Mouse (Mus musculus): ENCODE measurements at regions not wholly inside any gene's neighbourhood (a gene's known extent, or its start where the extent isn't known, plus 50 kb on each side); places are given as distances from the start of the nearest gene placed in this dataset.

- ATAC-seq (replicated peaks; ENCODE audit: low read depth, poor library complexity, severe bottlenecking): no peak
Measured at GRCm38 (mm10) chr3:143835611-143836240, 369.3 kb downstream of the Lmo4 start.

- ATAC-seq (replicated peaks; ENCODE audit: low read depth, poor library complexity, severe bottlenecking): peak; percentile 68
Measured at GRCm38 (mm10) chr3:143834725-143835124, 370.3 kb downstream of the Lmo4 start.

- no peak for ATAC-seq (replicated peaks; ENCODE audit: low read depth, poor library complexity, severe bottlenecking)
Measured at GRCm38 (mm10) chr3:143823395-143823777, 381.6 kb downstream of the Lmo4 start.

DNA sequence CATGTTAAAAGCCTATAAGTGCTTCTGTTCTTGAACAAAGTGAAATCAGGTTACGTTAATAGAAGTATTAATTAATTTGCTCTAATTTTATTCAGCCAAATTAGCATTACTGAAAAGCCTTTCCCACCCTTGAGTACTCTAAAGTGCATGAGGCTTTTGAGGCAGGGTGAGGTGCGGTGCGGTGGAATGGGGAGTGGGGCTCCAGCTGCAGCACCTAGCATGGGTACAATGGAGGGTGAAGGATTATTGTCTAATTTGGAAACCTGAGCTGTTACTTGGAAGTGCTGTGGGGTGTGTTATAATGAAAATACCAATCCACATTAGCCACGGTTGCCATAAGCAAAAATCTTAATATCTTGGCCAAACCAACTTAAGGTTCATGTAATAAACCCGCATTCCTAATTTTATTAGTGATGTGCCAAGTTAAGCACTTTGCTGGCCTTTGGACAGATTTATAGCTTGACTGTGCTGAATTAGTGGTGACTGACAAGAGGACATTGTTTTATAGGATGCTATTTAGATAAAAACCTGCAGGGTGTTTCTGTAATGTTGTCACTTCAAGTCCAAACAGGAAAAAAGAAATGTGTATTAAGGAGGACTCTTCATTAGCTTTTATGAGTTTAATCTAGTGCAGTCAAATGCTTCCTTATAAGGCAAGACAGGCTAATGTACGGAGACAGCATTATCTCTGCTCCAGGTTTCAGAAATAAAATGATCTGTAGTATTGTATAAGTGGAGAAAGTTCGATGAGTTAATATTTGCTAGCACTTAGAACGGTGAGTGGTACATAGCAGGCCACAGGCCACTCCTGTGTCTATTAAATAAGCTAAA is 382.2 kb downstream of the Lmo4 start:
- ATAC-seq (replicated peaks; ENCODE audit: low read depth, poor library complexity, severe bottlenecking): no peak

DNA sequence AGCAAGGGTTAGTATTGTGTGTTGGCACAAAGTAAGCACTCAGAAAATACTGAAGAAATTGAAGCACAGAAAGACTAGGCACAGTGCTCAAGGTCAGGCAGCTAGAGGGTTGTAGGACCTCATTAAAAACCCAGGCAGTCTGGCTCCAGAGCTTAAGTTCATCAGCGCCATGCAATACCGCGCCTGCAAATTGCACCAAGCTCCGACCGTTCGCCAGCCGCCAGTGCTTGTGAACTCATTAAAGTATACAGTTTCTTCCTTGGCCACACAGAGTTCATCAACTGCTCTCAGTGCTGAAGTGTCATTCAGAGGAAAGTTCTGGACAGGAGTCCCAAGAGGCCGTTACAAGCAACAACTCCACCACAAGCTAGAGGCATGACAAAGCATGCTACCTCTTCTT is 397.5 kb downstream of the Lmo4 start:
- no peak for ATAC-seq (replicated peaks; ENCODE audit: low read depth, poor library complexity, severe bottlenecking)

- no peak for ATAC-seq (replicated peaks; ENCODE audit: low read depth, poor library complexity, severe bottlenecking)
Measured at GRCm38 (mm10) chr3:143806940-143807339, 398.1 kb downstream of the Lmo4 start.

DNA sequence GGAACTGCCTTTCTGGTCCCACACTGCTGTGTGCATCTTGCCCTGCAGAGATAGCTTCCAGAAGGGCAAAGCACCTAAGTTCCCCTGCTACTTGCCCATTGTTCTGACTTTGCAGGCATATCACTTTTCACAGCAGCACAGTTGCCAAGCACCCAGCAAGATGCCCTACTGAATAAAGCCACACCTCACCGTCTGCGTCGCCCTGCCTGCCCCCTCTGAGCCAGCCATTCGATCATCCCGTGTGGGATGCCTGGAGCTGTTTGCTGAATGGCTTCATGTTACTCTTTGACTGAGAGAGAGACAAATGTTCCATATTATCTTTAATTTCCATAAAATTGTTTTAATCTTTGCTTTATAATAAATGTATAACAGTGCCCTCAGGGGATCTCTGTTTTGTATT is 407.2 kb downstream of the Lmo4 start:
- ATAC-seq (replicated peaks; ENCODE audit: low read depth, poor library complexity, severe bottlenecking): no peak

- ATAC-seq (replicated peaks; ENCODE audit: low read depth, poor library complexity, severe bottlenecking): no peak
Measured at GRCm38 (mm10) chr3:143790905-143791304, 414.1 kb downstream of the Lmo4 start.

GRCm38 (mm10) chr3:143789932-143790570 is 415.0 kb downstream of the Lmo4 start:
- no peak for ATAC-seq (replicated peaks; ENCODE audit: low read depth, poor library complexity, severe bottlenecking)

DNA sequence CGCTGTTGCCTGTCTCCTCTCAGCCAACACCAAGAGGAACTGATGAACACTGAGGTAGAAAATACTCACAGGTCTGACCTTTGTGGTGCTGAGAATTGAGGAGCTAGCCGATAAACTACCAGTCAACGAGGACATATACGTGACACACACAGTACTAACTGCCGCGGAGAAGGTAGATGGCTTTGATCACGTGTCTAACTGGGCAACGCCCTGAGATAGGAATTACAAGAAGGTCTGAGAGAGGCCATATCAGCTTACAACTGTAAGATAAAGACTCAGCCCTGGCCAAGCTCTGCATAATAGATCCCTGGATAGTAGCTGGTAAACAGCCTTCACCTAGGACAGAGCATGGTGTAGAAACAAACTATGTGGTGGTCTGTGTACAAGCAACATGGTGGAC is 418.1 kb downstream of the Lmo4 start:
- ATAC-seq (replicated peaks; ENCODE audit: low read depth, poor library complexity, severe bottlenecking): no peak

GRCm38 (mm10) chr3:143784353-143784791 is 420.6 kb downstream of the Lmo4 start:
- ATAC-seq (replicated peaks; ENCODE audit: low read depth, poor library complexity, severe bottlenecking): no peak

GRCm38 (mm10) chr3:143778161-143778560 is 426.9 kb downstream of the Lmo4 start:
- ATAC-seq (replicated peaks; ENCODE audit: low read depth, poor library complexity, severe bottlenecking): no peak

DNA sequence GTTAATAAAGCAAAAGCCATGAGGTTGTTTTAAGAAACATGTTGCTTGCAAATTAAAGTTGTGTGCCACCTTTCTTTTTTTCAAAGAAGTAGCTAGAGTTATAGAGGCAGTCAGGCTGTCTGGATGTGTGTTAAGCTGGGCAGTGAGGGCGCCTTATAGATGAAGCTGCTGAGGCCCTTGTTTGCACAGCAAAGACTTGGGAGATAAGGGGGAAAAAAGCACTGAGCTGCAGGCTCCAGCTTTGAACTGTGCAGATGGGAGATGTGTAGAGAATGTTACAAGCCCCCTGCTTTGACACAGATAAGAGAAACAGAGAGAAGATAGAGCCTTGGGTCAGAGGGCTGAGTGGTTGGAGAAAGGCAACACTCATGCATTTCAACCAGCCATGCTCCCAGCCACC is 445.7 kb downstream of the Lmo4 start:
- ATAC-seq (replicated peaks; ENCODE audit: low read depth, poor library complexity, severe bottlenecking): no peak

DNA sequence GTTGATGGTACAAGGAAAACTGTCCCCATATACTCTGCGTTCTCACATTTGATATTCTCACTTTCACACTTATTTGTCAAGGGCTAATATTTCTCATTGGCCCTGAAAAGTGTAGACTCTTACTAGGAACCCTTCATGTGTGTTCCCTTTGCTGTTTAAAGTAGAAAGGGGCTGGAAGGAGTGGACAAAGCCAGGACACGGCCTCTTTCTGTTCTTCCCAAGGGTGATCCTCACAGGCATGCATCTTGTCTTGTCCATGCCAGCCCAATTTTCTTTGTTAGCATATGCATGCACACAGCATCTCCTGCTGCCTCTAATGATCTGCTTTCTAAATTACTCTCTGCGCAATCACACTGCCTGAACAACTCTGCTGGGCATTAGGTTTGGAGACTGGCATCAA is 451.8 kb downstream of the Lmo4 start:
- ATAC-seq (replicated peaks; ENCODE audit: low read depth, poor library complexity, severe bottlenecking): no peak

DNA sequence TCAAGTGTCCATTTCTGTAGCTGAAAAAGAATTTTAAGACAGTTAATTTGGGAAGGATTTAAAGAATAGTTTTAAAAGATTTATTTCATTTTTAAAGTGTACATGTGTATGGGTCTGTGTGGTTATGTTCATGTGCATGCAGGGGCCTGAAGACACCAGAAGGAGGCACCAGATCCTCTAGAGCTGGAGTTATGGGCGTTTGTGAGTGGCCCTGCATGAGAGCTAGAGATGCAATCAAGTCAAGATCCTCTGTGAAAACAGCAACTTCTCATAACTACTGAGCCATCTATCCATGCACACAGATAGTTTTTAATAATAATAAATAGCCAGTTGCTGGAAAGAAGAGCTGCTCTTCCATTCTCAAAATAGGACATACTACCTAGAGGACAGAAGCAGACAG is 452.4 kb downstream of the Lmo4 start:
- no peak for ATAC-seq (replicated peaks; ENCODE audit: low read depth, poor library complexity, severe bottlenecking)

GRCm38 (mm10) chr3:143750128-143750527 is 454.9 kb downstream of the Lmo4 start:
- no peak for ATAC-seq (replicated peaks; ENCODE audit: low read depth, poor library complexity, severe bottlenecking)

- no peak for ATAC-seq (replicated peaks; ENCODE audit: low read depth, poor library complexity, severe bottlenecking)
Measured at GRCm38 (mm10) chr3:143743649-143744048, 461.4 kb downstream of the Lmo4 start.

GRCm38 (mm10) chr3:143742786-143743571 is 462.0 kb downstream of the Lmo4 start:
- no peak for ATAC-seq (replicated peaks; ENCODE audit: low read depth, poor library complexity, severe bottlenecking)

DNA sequence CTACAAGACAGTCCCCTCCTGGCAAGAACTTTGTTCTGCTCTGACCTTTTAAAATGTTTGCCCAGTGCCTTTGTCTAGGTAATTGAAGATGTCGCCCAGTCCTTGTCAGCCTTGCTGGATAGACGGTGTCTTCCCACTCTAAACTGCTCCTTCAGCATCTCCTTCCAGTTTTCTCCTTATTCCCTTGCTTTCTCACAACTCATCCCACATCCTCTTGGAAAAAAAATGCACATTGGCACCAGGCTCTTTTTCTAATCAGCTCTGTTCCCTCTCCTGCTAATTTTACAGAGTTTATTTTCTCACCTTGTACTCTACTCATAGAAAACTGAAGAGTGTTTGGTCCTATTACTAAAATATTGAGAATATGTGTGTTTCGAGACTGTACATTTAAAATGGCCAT is 466.3 kb downstream of the Lmo4 start:
- ATAC-seq (replicated peaks; ENCODE audit: low read depth, poor library complexity, severe bottlenecking): no peak

- no peak for ATAC-seq (replicated peaks; ENCODE audit: low read depth, poor library complexity, severe bottlenecking)
Measured at GRCm38 (mm10) chr3:143737844-143738243, 467.2 kb downstream of the Lmo4 start.

Measured in common myeloid progenitor, adult 5-6 weeks (primary cell).